Mouse (Mus musculus): ENCODE results near the gene Bcl11a.

GRCm38 (mm10) chr11:24109388-24109787 lies 31.5 kb downstream of the Bcl11a start:
- no peak for TF ChIP-seq FLI1 (IDR thresholded peaks at IDR 0.05; ENCODE audit: low read length)
- no peak for TF ChIP-seq GATA1 (IDR thresholded peaks at IDR 0.05; ENCODE audit: borderline replicate concordance, low read length)

Measured in megakaryocyte, embryonic 14.5 days (primary cell).